Mouse (Mus musculus): Measurements from ENCODE around the gene Lhx4.

GRCm38 (mm10) chr1:155717301-155717700 lies 34.2 kb downstream of the Lhx4 start:
- TF ChIP-seq CTCF (conservative IDR thresholded peaks at IDR 0.05; ENCODE audit: low read length), result no peak
- no peak for TF ChIP-seq NANOG (IDR thresholded peaks at IDR 0.05; ENCODE audit: borderline replicate concordance, low read length)
